Mouse (Mus musculus): ENCODE data around the gene Nmnat3. TPM values are rescaled to one million over a fixed set of nuclear protein-coding genes. Genes with fewer than 3 reads are reported as not detected.

The Nmnat3 gene
- polyA plus RNA-seq, 1 experiment from 2014 or later, result 4.5 TPM

Other genes starting within 250 kb of the Nmnat3 start
- gene Rbp1, start 135.5 kb downstream of the Nmnat3 start, polyA plus RNA-seq (2015; fragmentation: Nextera tagmentation; extraction: Ambion mirVana), result 48.7 and 55.7 TPM in 2 replicates
- 0.51 TPM in 1 of 2 replicates, not detected in the other for gene Rbp2, start 198.7 kb downstream of the Nmnat3 start, polyA plus RNA-seq (2015; fragmentation: Nextera tagmentation; extraction: Ambion mirVana)